Mouse (Mus musculus) G1E-ER4 (cell line): ENCODE data around the gene Necap1. TPM values are rescaled to one million over a fixed set of nuclear protein-coding genes. Genes with fewer than 3 reads are reported as not detected.

Source experiments
- GATA1 ChIP-seq: IDR thresholded peaks from one replicate; pipeline ENCODE4 v1.8.0; 2012; ENCODE audit warnings: low read length, inconsistent platforms
- polyA plus RNA-seq: library from polyadenylated mRNA; stranded (reverse); fragments of >175 nt; gene quantifications from 2 replicates; pipeline ENCODE4 v1.2.3, GENCODE M21; 2012

Necap1 gene
- polyA plus RNA-seq, 1 experiment: 20.3 TPM

GRCm38 (mm10) chr6:122872800-122873199 lies 1.5 kb upstream of the Necap1 start:
- TF ChIP-seq GATA1: no peak

GRCm38 (mm10) chr6:122874720-122875389 lies 581 bp downstream of the Necap1 start:
- no peak for TF ChIP-seq GATA1

- TF ChIP-seq GATA1: no peak
These were observed 5.0 kb downstream of the Necap1 start for GRCm38 (mm10) chr6:122879141-122879735.

- TF ChIP-seq GATA1: no peak
These were observed 5.7 kb downstream of the Necap1 start for GRCm38 (mm10) chr6:122879781-122880505.

GRCm38 (mm10) chr6:122881287-122881686 lies 7.0 kb downstream of the Necap1 start:
- no peak for TF ChIP-seq GATA1

GRCm38 (mm10) chr6:122883603-122884002 lies 9.3 kb downstream of the Necap1 start:
- TF ChIP-seq GATA1: no peak

GRCm38 (mm10) chr6:122889599-122889998 lies 15.3 kb downstream of the Necap1 start:
- TF ChIP-seq GATA1: no peak

- no peak for TF ChIP-seq GATA1
These were observed 18.3 kb downstream of the Necap1 start for GRCm38 (mm10) chr6:122892442-122893049.

GRCm38 (mm10) chr6:122919922-122920321 lies 45.6 kb downstream of the Necap1 start:
- no peak for TF ChIP-seq GATA1

GRCm38 (mm10) chr6:122921451-122921850 lies 47.2 kb downstream of the Necap1 start, which contains the start of gene Clec4a1:
Clec4a1 (plus strand) TSS chr6:122921848.
- no peak for TF ChIP-seq GATA1

GRCm38 (mm10) chr6:122934845-122935244 lies 60.6 kb downstream of the Necap1 start:
- TF ChIP-seq GATA1: no peak

Other genes starting within 250 kb of the Necap1 start
- not detected in 2 replicates for gene Dppa3, start 248.1 kb upstream of the Necap1 start, polyA plus RNA-seq
- not detected in 2 replicates for gene Nanog, start 167.0 kb upstream of the Necap1 start, polyA plus RNA-seq
- gene Slc2a3, start 72.8 kb upstream of the Necap1 start, polyA plus RNA-seq: 34.8 and 40.7 TPM in 2 replicates
- 14.9 and 18.7 TPM in 2 replicates for gene Foxj2, start 54.6 kb upstream of the Necap1 start, polyA plus RNA-seq
- gene C3ar1, start 18.3 kb upstream of the Necap1 start, polyA plus RNA-seq: 0.01 TPM in 1 of 2 replicates, not detected in the other
- gene Clec4a1, start 47.4 kb downstream of the Necap1 start, polyA plus RNA-seq: not detected in 2 replicates
- gene Clec4a3, start 78.0 kb downstream of the Necap1 start, polyA plus RNA-seq: not detected in 2 replicates
- gene Clec4a4, start 115.9 kb downstream of the Necap1 start, polyA plus RNA-seq: not detected in 2 replicates
- not detected in 2 replicates for gene Clec4b1, start 175.5 kb downstream of the Necap1 start, polyA plus RNA-seq
- not detected in 2 replicates for gene Clec4a2, start 232.0 kb downstream of the Necap1 start, polyA plus RNA-seq